Mouse (Mus musculus): ENCODE results near the gene P2rx1.

Gene P2rx1

GRCm38 (mm10) chr11:72987234-72987633, 11.7 kb upstream of the P2rx1 start:
- DNase-seq (ENCODE audit: low spot score in 2 of 2), result peak in 1 of 2 experiments; percentile 32

- DNase-seq (ENCODE audit: low spot score in 2 of 2), result no peak
Observed at GRCm38 (mm10) chr11:72987807-72988206, 11.1 kb upstream of the P2rx1 start.

DNA sequence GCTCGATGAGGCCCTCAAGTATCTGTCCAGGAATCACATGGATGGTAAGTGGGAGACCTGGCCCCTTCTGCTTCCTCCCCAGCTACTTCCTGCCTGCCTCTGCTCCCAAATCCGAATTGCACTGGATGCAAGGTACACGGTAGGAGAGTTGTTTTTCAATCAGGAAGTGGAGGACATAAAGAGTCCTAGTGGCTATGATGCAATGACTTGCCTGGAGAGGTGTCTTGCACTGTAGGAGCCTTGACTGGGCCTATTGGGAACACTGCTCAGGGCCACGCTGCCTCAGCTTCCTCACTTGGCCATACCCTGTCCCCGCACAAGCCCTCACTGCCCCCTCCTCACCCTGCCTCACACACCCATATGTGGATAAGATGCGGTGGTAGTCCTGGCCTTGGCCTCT, 9.9 kb upstream of the P2rx1 start:
- no peak for DNase-seq (ENCODE audit: low spot score in 2 of 2)

DNA sequence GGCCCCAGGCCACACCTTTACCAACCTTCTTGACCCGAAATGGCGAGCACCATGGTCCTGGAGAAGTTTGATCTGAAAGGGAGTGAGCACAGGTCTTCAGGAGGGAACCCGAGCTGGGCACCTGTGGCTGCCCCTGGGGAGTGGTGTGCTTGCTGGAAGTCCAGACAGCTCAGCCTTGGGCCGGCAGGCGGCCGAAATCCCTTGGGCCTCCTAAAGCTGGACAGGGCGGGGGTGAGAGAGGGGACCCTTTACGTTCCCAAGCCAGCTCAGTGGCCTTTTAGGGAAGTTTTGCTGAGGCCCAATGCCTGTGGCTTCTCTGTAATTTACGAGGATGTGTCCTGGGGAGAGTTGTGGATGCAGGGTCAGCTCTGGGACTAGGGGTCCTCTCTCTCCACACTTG, 8.2 kb upstream of the P2rx1 start:
- no peak for DNase-seq (ENCODE audit: low spot score in 2 of 2)

- DNase-seq (ENCODE audit: low spot score in 2 of 2), result no peak
Observed at GRCm38 (mm10) chr11:72991961-72992360, 6.9 kb upstream of the P2rx1 start.

GRCm38 (mm10) chr11:72996346-72996745, 2.6 kb upstream of the P2rx1 start:
- no peak for DNase-seq (ENCODE audit: low spot score in 2 of 2)

- DNase-seq (ENCODE audit: low spot score in 2 of 2), result no peak
Observed at GRCm38 (mm10) chr11:72996781-72997180, 2.1 kb upstream of the P2rx1 start.

DNA sequence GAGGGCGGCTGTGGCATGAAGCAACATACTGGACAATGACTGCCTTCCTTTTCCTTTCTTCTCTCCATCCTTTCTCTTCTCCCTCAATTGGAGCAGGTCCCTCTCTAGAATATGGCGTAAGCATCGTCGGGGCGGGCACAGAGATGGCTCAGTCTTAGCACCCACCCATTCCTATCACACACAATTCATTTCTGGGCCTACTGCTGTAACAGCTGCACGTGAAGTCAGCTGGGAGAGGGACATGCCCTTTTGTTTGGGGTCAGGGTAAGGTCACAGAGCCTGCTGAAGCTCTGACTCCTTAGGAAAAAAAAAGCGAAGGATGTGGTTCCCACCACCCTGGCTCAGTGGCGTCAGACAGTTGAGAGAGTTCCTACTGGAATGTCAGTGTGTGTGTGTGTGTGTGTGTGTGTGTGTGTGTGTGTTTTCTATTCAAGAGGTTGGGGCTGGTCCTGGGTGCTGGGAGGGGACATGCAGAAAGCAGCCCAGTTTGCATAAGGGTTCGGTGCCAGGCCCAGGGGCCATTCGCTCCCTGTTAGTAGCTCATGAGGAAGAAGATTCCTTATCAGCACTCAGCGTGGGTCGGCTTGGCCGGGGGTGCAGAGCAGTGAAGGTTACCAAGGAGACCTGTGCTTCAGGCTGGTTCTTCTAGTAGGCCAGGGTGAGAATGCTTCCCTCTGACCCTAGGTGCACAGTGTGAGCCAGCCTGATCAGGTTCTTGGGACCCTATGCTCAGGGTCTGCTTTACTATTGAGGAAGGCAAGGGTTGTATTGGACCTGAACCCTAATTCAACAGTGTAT, 1.2 kb upstream of the P2rx1 start:
- DNase-seq (ENCODE audit: low spot score in 2 of 2), result no peak

GRCm38 (mm10) chr11:73001029-73001428, 2.1 kb downstream of the P2rx1 start:
- peak; percentile 50 to 77 for DNase-seq (ENCODE audit: low spot score in 2 of 2)

GRCm38 (mm10) chr11:73006377-73006776, 7.5 kb downstream of the P2rx1 start:
- DNase-seq (ENCODE audit: low spot score in 2 of 2), result peak; percentile 34 to 60

GRCm38 (mm10) chr11:73007113-73007512, 8.2 kb downstream of the P2rx1 start:
- no peak for DNase-seq (ENCODE audit: low spot score in 2 of 2)

- DNase-seq (ENCODE audit: low spot score in 2 of 2), result peak in 1 of 2 experiments; percentile 77
Observed at GRCm38 (mm10) chr11:73007698-73008481, 9.0 kb downstream of the P2rx1 start.

- no peak for DNase-seq (ENCODE audit: low spot score in 2 of 2)
Observed at GRCm38 (mm10) chr11:73008826-73009225, 9.9 kb downstream of the P2rx1 start.

DNA sequence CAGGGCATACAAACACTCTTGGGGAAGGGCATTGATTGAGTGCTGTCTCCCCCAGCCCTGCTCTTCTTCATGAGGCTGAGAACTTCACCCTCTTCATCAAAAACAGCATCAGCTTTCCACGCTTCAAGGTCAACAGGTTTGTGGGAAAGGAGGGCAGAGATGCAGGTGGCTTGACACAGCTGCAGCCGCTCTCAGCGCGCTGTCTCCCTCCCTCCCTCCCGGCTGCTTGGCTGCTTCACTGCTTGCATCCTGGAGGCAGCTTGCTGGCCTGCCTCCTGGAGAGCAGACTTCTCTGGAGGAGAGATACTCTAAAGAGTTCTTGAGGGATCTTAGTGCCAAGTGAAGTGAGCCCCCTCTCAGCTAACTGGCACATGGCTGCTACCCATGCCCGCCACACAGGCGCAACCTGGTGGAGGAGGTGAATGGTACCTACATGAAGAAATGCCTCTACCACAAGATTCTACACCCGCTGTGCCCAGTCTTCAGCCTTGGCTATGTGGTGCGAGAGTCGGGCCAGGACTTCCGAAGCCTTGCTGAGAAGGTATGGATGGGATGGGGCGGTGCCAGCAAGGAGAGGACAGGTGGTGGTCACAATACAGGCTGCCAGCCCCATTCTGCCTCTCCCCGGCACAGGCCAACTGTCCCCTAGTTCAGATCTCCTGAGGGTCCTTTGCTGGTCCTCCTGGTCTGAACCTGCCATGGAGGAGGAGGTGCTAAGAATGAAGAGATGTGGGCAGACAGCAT, 10.8 kb downstream of the P2rx1 start:
- DNase-seq (ENCODE audit: low spot score in 2 of 2), result no peak

DNA sequence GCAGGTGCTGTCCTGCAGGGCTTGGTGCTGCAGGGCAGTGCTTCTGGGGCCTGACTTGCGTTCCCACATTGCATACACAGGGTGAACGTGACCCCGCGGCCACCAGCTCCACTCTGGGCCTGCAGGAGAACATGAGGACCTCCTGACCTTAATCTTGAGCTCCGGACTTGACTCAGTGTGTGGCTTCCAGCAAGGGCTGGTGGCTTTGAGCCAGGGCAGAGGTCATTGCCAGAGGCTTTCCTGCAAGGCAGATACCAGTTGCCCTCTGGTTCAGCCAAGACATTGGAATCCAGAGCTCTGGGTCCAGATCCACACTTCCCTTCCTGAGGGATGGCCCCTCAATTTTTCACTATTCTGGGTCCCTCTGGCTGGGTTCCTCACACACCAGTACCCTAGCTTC, 15.1 kb downstream of the P2rx1 start:
- no peak for DNase-seq (ENCODE audit: low spot score in 2 of 2)

- no peak for DNase-seq (ENCODE audit: low spot score in 2 of 2)
Observed at GRCm38 (mm10) chr11:73014831-73015344, 16.0 kb downstream of the P2rx1 start.

DNA sequence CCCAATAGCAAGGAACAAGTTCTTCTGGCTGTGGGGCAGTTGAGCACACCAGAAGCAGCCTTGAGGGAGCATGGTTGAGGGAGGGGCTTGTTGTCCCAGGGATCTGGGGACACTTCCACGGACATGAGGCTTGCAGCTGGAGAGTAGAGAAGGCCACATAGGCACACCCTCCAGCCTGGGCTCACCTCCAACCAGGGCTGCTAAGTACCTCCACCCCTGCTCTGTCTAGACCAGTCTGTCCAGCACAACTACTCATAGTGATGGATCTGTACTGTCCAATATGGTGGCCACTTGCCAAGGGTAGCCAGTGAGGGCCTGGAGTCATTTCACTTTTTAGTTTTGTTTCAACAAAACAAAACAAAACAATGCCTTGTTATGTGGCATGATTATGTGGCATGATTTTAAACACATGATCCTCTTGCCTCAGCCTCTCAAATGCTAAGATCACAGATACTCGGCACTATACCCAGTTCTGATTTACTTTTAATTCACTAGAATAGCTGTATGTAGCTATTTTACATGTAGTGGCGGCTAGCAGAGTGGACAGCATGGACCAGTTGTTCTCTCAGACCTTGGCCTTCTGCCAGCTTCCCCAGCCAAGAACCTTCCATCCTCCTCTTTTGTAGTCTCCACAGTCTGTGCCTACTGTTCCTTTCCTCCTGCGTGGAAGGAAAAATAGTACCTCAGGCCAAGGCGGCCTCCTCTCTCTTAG, 16.6 kb downstream of the P2rx1 start:
- DNase-seq (ENCODE audit: low spot score in 2 of 2), result no peak

DNA sequence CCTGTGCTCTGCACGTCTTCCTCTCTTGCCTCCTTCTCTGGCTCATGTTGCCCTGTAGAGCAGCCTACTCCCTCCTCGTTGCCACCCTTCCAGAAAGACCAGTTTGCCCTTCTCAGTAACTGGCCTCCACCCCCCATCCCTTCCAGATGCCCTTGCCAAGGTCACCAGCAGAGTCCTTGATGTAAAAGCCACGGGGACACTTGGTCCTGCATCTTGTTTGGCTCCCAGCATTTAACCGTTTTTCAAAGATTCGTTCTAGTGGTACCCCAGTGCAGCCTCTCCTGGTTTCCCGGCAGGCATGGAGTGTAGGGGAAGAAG, 17.2 kb downstream of the P2rx1 start:
- DNase-seq (ENCODE audit: low spot score in 2 of 2), result no peak

DNA sequence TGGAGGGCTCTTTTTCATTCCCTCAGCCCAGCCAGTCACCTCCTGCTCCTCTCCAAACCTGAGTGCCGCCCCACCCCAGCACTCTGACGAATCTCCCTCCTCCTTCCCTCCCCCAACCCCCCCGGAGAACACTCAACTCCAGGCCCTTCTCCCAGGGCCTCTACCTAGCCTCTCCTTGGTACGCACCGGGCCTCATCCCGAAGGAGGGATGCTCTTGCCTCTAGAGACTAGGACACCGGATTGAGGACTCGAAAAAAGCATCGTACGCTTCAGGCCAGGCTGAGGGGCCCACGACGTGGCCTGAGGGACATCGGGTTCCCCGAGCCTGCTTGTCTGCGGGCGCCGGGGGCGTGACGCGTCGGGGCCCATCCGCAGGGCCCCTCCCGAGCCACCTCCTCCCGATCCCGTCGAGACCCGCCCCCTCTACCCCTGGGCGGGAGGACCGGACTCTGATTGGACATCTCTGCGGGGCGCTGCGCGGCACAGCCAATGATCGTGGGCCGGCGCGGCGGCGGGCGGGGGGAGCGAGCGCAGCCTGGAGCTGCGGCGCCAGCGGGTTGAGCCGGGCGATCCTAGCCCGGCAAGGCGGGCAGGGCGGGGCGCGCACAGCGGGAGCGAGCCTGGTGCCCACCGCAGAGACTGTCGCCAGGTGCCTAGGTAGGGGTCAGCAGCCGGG, 19.7 kb downstream of the P2rx1 start, which contains the start of gene Camkk1:
TSS of gene Camkk1 (plus strand) at position 538 of the 676 bp plus-strand sequence.
- DNase-seq (ENCODE audit: low spot score in 2 of 2), result peak; percentile 65 to 83

DNA sequence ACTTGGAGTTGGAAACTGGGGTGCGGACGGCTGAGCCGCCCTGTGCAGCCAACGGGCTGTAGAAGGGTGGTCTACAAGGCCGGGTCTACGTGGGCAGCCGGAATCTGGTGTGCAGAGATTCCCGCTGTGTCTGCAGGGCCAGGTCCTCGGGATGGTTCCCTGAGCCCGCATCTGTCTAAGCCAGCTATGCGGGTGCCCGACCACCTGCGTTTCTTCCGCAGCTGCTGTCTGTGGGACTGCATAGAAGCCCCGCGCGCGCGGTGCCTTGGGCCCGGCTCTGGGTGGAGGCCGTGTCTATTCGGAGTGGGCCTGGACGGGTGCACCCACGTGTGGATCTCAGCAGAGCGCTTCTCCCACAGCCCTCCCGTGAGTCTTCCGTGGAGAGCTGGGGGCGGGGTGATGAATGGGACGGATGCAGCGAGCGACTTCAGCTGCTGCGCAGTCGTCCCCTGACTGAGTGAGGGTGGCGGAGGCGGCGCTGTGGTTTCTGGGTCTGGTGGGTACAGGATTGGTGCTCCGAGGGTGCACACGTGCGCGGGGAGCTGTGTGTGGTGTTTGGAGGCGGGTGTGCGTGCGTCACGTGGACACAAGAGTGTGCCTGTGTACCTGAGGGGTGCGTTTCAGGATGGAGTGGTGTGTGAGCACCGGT, 20.4 kb downstream of the P2rx1 start:
- DNase-seq (ENCODE audit: low spot score in 2 of 2), result peak in 1 of 2 experiments; percentile 75
